Mouse (Mus musculus) urinary bladder, adult 18-20 months (tissue): ENCODE results near the gene Ccdc102a.

Experiments used
- DNase-seq, 2 experiments: peaks; one replicate each; pipeline ENCODE4 v3.0.0; 2022; ENCODE audit warnings: low spot score in 2 of 2, mixed read lengths in 2 of 2

Ccdc102a gene

GRCm38 (mm10) chr8:94917851-94918495, at the start of gene Ccdc102a:
TSS of gene Ccdc102a (minus strand) at chr8:94918098.
- DNase-seq: peak; percentile 40 to 55

- peak in 1 of 2 experiments; percentile 66 for DNase-seq
Observed at GRCm38 (mm10) chr8:94967554-94967953, 49.7 kb upstream of the Ccdc102a start.

- DNase-seq: no peak
Observed at GRCm38 (mm10) chr8:94967071-94967470, 49.2 kb upstream of the Ccdc102a start.

- DNase-seq: no peak
Observed at GRCm38 (mm10) chr8:94966578-94966977, 48.7 kb upstream of the Ccdc102a start.

GRCm38 (mm10) chr8:94964828-94965227, 46.9 kb upstream of the Ccdc102a start:
- DNase-seq: peak in 1 of 2 experiments; percentile 26

GRCm38 (mm10) chr8:94962201-94962600, 44.3 kb upstream of the Ccdc102a start:
- DNase-seq: no peak

- no peak for DNase-seq
Observed at GRCm38 (mm10) chr8:94956078-94956574, 38.2 kb upstream of the Ccdc102a start.

- no peak for DNase-seq
Observed at GRCm38 (mm10) chr8:94954921-94955758, 37.2 kb upstream of the Ccdc102a start.

- DNase-seq: no peak
Observed at GRCm38 (mm10) chr8:94954368-94954737, 36.5 kb upstream of the Ccdc102a start.

GRCm38 (mm10) chr8:94953624-94954367, 35.9 kb upstream of the Ccdc102a start:
- no peak for DNase-seq

- DNase-seq: no peak
Observed at GRCm38 (mm10) chr8:94952086-94952485, 34.2 kb upstream of the Ccdc102a start.

GRCm38 (mm10) chr8:94950458-94950857, 32.6 kb upstream of the Ccdc102a start:
- no peak for DNase-seq

GRCm38 (mm10) chr8:94950046-94950445, 32.1 kb upstream of the Ccdc102a start:
- peak; percentile 37 to 60 for DNase-seq

GRCm38 (mm10) chr8:94949010-94949409, 31.1 kb upstream of the Ccdc102a start:
- no peak for DNase-seq

GRCm38 (mm10) chr8:94948421-94948820, 30.5 kb upstream of the Ccdc102a start:
- no peak for DNase-seq

- DNase-seq: no peak
Observed at GRCm38 (mm10) chr8:94945185-94945584, 27.3 kb upstream of the Ccdc102a start.

- DNase-seq: peak; percentile 25 to 55
Observed at GRCm38 (mm10) chr8:94942566-94942965, 24.7 kb upstream of the Ccdc102a start.

GRCm38 (mm10) chr8:94935172-94935571, 17.3 kb upstream of the Ccdc102a start:
- no peak for DNase-seq

GRCm38 (mm10) chr8:94933918-94934317, 16.0 kb upstream of the Ccdc102a start:
- DNase-seq: no peak

- DNase-seq: no peak
Observed at GRCm38 (mm10) chr8:94928227-94928626, 10.3 kb upstream of the Ccdc102a start.

GRCm38 (mm10) chr8:94923405-94923804, 5.5 kb upstream of the Ccdc102a start, which contains the start of gene Adgrg5:
TSS of gene Adgrg5 (plus strand) at chr8:94923694.
- no peak for DNase-seq

- no peak for DNase-seq
Observed at GRCm38 (mm10) chr8:94922602-94923001, 4.7 kb upstream of the Ccdc102a start.
